Mouse (Mus musculus) heart, adult 8-10 months (tissue): Measurements from ENCODE around the gene Cdc42se1. TPM values are rescaled to one million over a fixed set of nuclear protein-coding genes. Genes with fewer than 3 reads are reported as not detected.
A peak's percentile ranks its signal among the peaks of the same experiment; 100 is the strongest.

Experiments
- DNase-seq: peaks from one replicate; pipeline ENCODE4 v3.0.0; 2022; ENCODE audit warnings: low spot score
- total RNA-seq, 4 experiments: library from RNA; stranded (reverse); gene quantifications; 2 replicates each; pipeline ENCODE4 v1.2.4; 2022

The Cdc42se1 gene
- total RNA-seq, 4 experiments from 2014 or later = 17.0 to 22.8 (median 20.4) TPM

- peak; percentile 21 for DNase-seq
Measured at GRCm38 (mm10) chr3:95283589-95283941, 55.0 kb downstream of the Cdc42se1 start.

- no peak for DNase-seq
Measured at GRCm38 (mm10) chr3:95284062-95284461, 55.5 kb downstream of the Cdc42se1 start.

GRCm38 (mm10) chr3:95284501-95285281 is 56.2 kb downstream of the Cdc42se1 start:
- DNase-seq = no peak

GRCm38 (mm10) chr3:95285390-95285789 is 56.9 kb downstream of the Cdc42se1 start:
- no peak for DNase-seq

Other genes with a start within 250 kb of the Cdc42se1 start
- 10 to 100 TPM in 3 of 4 experiments, 1 to 10 TPM in 1; 10.0 to 16.2 (median 12.6) TPM for gene Zfp687, start 213.3 kb upstream of the Cdc42se1 start, total RNA-seq
- gene Psmd4, start 186.1 kb upstream of the Cdc42se1 start, total RNA-seq = 100 to 1,000 TPM; 124 to 149 (median 127) TPM
- 10 to 100 TPM; 15.4 to 17.4 (median 16.5) TPM for gene Pip5k1a, start 121.8 kb upstream of the Cdc42se1 start, total RNA-seq
- gene Vps72, start 117.7 kb upstream of the Cdc42se1 start, total RNA-seq = 10 to 100 TPM; 27.9 to 35.3 (median 32.0) TPM
- 10 to 100 TPM; 35.7 to 43.4 (median 39.0) TPM for gene Tmod4, start 104.3 kb upstream of the Cdc42se1 start, total RNA-seq
- 10 to 100 TPM; 29.0 to 39.4 (median 33.2) TPM for gene Scnm1, start 94.7 kb upstream of the Cdc42se1 start, total RNA-seq
- gene Lysmd1, start 94.6 kb upstream of the Cdc42se1 start, total RNA-seq = 1 to 10 TPM; 4.8 to 5.4 (median 5.0) TPM
- gene Tnfaip8l2, start 86.4 kb upstream of the Cdc42se1 start, total RNA-seq = 1 to 10 TPM in 3 of 4 experiments, under 1 TPM in 1; 0.62 to 1.9 (median 1.5) TPM
- gene Sema6c, start 68.3 kb upstream of the Cdc42se1 start, total RNA-seq = 1 to 10 TPM; 2.6 to 8.1 (median 5.5) TPM
- 10 to 100 TPM; 12.2 to 13.9 (median 13.2) TPM for gene Gabpb2, start 10.8 kb upstream of the Cdc42se1 start, total RNA-seq
- gene Mllt11, start 3.4 kb downstream of the Cdc42se1 start, total RNA-seq = 10 to 100 TPM in 2 of 4 experiments, 1 to 10 TPM in 2; 5.5 to 11.3 (median 9.5) TPM
- not detected for gene Gm128, start 12.9 kb downstream of the Cdc42se1 start, total RNA-seq
- not detected for gene Bnipl, start 22.5 kb downstream of the Cdc42se1 start, total RNA-seq
- 10 to 100 TPM; 19.5 to 23.8 (median 21.3) TPM for gene Mindy1, start 52.6 kb downstream of the Cdc42se1 start, total RNA-seq
- 10 to 100 TPM; 26.3 to 27.9 (median 27.2) TPM for gene Prune1, start 53.3 kb downstream of the Cdc42se1 start, total RNA-seq
- gene Anxa9, start 78.4 kb downstream of the Cdc42se1 start, total RNA-seq = 1 to 10 TPM in 1 of 4 experiments, under 1 TPM in 2, not detected in 1; 0.52 to 1.5 (median 0.66) TPM
- gene Cers2, start 86.1 kb downstream of the Cdc42se1 start, total RNA-seq = 10 to 100 TPM; 30.6 to 35.5 (median 33.4) TPM
- gene Setdb1, start 128.5 kb downstream of the Cdc42se1 start, total RNA-seq = 10 to 100 TPM; 10.1 to 12.0 (median 10.4) TPM
- not detected for gene 4930558C23Rik, start 174.1 kb downstream of the Cdc42se1 start, total RNA-seq
- 10 to 100 TPM; 36.9 to 39.9 (median 39.1) TPM for gene Arnt, start 205.7 kb downstream of the Cdc42se1 start, total RNA-seq